Mouse (Mus musculus) hindbrain, postnatal 0 days (tissue): ENCODE data around the gene Exoc6. TPM values are rescaled to one million over a fixed set of nuclear protein-coding genes. Genes with fewer than 3 reads are reported as not detected.

Source experiments
- ATAC-seq: fragments of 200-750 bp; cut with Nextera tagmentation; 2 replicates; pipeline ENCODE4 v1.8.0; 2017; ENCODE audit warnings: mild to moderate bottlenecking, moderate TSS enrichment, moderate library complexity
- DNase-seq: peaks from one replicate; pipeline ENCODE4 v3.0.0-alpha.2; 2015; ENCODE audit warnings: low spot score
- H3K27ac ChIP-seq: fragments of 300-500 bp; sonication (generic); 2 replicates; pipeline ENCODE4 v1.5.1; 2014; ENCODE audit warnings: mild to moderate bottlenecking
- H3K27me3 ChIP-seq: fragments of 300-500 bp; sonication (generic); 2 replicates; pipeline ENCODE4 v1.6.1; 2014; ENCODE audit warnings: low read length, mixed read lengths; ENCODE audit not compliant: insufficient read depth
- H3K36me3 ChIP-seq: fragments of 300-500 bp; sonication (generic); 2 replicates; pipeline ENCODE4 v1.6.1; 2014; ENCODE audit warnings: low read length, mixed read lengths; ENCODE audit not compliant: insufficient read depth
- H3K4me1 ChIP-seq: fragments of 300-500 bp; sonication (generic); 2 replicates; pipeline ENCODE4 v1.6.1; 2014; ENCODE audit warnings: antibody characterized with exemption, low read length, mixed read lengths; ENCODE audit not compliant: insufficient read depth
- H3K4me2 ChIP-seq: fragments of 300-500 bp; sonication (generic); 2 replicates; pipeline ENCODE4 v1.6.1; 2014; ENCODE audit warnings: low read depth, mild to moderate bottlenecking, low read length, moderate library complexity, mixed read lengths
- H3K4me3 ChIP-seq: fragments of 300-500 bp; sonication (generic); 2 replicates; pipeline ENCODE4 v1.5.1; 2014; ENCODE audit warnings: low read length
- H3K9ac ChIP-seq: fragments of 300-500 bp; sonication (generic); replicated peaks from 2 replicates; pipeline ENCODE4 v1.6.1; 2014; ENCODE audit warnings: mild to moderate bottlenecking, low read length, moderate library complexity, mixed read lengths
- H3K9me3 ChIP-seq: fragments of 300-500 bp; sonication (generic); 2 replicates; pipeline ENCODE4 v1.6.1; 2016; ENCODE audit warnings: low read length, mixed read lengths
- CTCF ChIP-seq: IDR thresholded peaks from 2 replicates; pipeline ENCODE4 v1.5.1; 2016; ENCODE audit warnings: antibody characterized with exemption, control low read depth, low read depth
- WGBS: fragments of 180-500 bp; shearing (Covaris S2); extraction: QIAGEN DNeasy Blood & Tissue Kit; methylation state at CpG from one replicate; pipeline ENCODE4 v1.1.7; 2014; 5-methylcytosine and 5-hydroxymethylcytosine counted together
- polyA plus RNA-seq: library from polyadenylated mRNA; unstranded; fragments of >200 nt; fragmentation: Nextera tagmentation; extraction: Ambion mirVana; gene quantifications from 2 replicates; pipeline ENCODE4 v1.2.1, GENCODE M21; 2015
- total RNA-seq: library from RNA; depleted of rRNA; stranded (reverse); fragments of >200 nt; gene quantifications from 2 replicates; pipeline ENCODE4 v1.2.3, GENCODE M21; 2014; rRNA removed

The Exoc6 gene
- total RNA-seq (18.4 and 18.9 TPM in 2 replicates), polyA plus RNA-seq (18.6 and 18.8 TPM in 2 replicates)

DNA sequence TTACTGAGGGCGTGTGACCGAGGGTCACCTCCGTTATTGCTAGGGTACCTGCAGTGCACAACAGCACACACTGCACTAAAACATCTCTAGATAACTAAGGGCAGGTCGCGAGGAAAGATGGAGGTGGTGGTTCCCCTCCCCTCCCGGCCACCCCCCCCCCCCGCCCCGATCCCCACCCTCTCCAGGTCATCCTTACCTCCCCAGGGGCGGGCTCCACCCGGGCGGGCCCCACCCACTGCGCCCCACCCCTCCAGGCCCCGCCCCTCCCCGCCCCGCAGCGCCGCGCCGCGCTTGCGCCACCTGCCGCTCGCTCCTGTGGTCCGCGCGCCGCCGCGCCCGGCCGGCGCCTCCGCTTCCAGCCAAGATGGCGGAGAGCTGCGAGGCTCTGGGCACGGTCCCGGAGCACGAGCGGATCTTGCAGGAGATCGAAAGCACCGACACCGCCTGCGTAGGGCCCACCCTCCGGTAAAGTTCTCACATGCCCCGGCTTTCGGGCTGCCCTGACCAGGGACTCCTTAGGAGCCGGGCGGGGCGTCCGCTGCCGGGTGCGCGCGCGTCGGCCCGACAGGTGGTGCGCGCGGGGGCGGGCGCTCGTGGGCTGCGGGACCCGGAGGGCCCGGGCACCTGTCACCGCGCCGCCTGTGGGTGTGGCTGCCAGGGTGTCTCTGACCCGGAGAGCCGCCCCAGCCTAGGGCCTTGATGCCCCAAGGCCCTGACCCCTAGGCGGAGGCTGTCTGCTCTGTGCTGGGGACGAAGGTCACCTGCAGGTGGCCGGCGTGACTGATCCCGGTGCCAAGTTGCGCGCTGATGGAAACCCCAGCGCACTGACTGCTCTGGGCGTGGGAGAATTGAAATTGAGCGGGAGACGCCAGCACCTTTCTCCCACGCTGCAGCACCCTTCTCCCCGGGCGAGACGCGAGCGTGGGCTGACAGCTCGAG is at the start of gene Exoc6:
Gene Exoc6 (plus strand): TSS at position 318 of the 939 bp plus-strand sequence.
- H3K9me3 ChIP-seq, result no peaks in the 10 kb centered on the region
- H3K36me3 ChIP-seq, result no peaks in the 10 kb centered on the region
- H3K4me2 ChIP-seq, result peak within 1 kb of the TSS; percentile 81
- 0 out of 2 replicates have a peak, but pooled peaks cover 3% of the 10 kb centered on the region for H3K27me3 ChIP-seq
- under 1% methylated on average over 77 of the region's 89 CpGs for WGBS
- no peaks in the 10 kb centered on the region for H3K4me1 ChIP-seq
- peak within 1 kb of the TSS; percentile 86 for H3K9ac ChIP-seq
- ATAC-seq, result peak; percentile 89
- peak within 1 kb of the TSS; percentile 86 for H3K27ac ChIP-seq
- peak within 1 kb of the TSS; percentile 92 for H3K4me3 ChIP-seq
- peak; percentile 86 for DNase-seq
- TF ChIP-seq CTCF, result peak; percentile 37

- DNase-seq (no peak), ATAC-seq (no peak)
- no peak overlapping the region for H3K4me2 ChIP-seq
- H3K4me1 ChIP-seq, result no peaks in the 10 kb centered on the region
- H3K4me3 ChIP-seq, result no peak overlapping the region
- H3K27me3 ChIP-seq, result no peaks in the 10 kb centered on the region
- WGBS, result 84% methylated on average over 8 of the region's 8 CpGs
- TF ChIP-seq CTCF, result no peak
- H3K36me3 ChIP-seq, result no peaks in the 10 kb centered on the region
- no peak overlapping the region for H3K27ac ChIP-seq
- no peaks in the 10 kb centered on the region for H3K9me3 ChIP-seq
- no peak overlapping the region for H3K9ac ChIP-seq
Measured at GRCm38 (mm10) chr19:37502996-37503395, 47.2 kb upstream of the Exoc6 start.

- Histone ChIP-seq H3K4me3 (no peak overlapping the region), H3K27me3 (no peaks in the 10 kb centered on the region), H3K9me3 (no peaks in the 10 kb centered on the region), H3K27ac (no peak overlapping the region), H3K4me1 (no peaks in the 10 kb centered on the region), H3K9ac (no peak overlapping the region), H3K36me3 (no peaks in the 10 kb centered on the region), H3K4me2 (no peak overlapping the region)
- WGBS, result 70% methylated on average over 7 of the region's 7 CpGs
- DNase-seq (no peak), ATAC-seq (no peak)
- TF ChIP-seq CTCF, result no peak
Measured at GRCm38 (mm10) chr19:37506066-37506465, 44.2 kb upstream of the Exoc6 start.

DNA sequence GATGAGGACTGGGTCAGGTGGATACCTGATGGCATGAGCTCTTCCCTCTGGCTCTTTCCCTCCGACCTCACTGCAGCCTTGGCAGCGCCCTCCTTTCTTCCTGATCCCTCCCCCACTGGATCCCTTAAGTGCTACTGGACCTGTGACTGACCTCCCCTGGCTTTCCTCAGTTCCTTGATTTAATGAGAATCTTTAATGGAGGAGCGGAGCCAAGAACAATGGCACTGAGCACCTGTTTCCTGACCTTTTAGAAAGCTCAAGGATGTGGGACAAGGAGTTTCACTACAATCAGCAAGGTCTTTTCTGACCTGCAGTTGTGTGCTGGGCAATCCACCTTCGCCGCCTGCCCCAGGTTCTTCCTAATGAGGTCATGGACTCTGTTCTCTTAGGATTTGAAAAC is 43.6 kb upstream of the Exoc6 start:
- no peak overlapping the region for H3K4me3 ChIP-seq
- H3K27me3 ChIP-seq, result no peaks in the 10 kb centered on the region
- 72% methylated on average over 5 of the region's 5 CpGs for WGBS
- H3K27ac ChIP-seq, result no peak overlapping the region
- H3K9ac ChIP-seq, result no peak overlapping the region
- H3K4me1 ChIP-seq, result no peaks in the 10 kb centered on the region
- DNase-seq (no peak), ATAC-seq (no peak)
- no peaks in the 10 kb centered on the region for H3K36me3 ChIP-seq
- H3K4me2 ChIP-seq, result no peak overlapping the region
- no peaks in the 10 kb centered on the region for H3K9me3 ChIP-seq
- TF ChIP-seq CTCF, result no peak

DNA sequence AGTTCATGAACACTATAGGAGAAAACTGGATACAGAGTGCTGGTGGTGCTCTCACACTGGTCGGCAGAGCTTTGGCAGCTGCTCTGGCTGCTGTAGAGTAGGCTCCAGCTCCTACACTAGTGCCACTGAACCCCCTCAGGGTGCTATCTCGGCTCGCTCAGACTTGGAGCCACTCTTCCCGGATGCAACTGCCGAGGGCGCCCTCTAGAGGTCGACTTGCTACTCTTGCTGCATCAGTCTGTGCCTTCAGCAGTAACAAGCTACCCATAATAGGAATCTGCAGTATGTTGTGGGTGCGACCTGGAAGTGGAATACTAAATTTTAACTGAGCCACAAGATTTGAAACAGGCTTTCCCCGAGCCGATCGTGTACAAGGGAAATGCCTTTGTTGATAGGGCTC is 40.5 kb upstream of the Exoc6 start:
- DNase-seq (peak; percentile 75), ATAC-seq (peak; percentile 24; the same call in 1 of the 2 replicates)
- no peak overlapping the region for H3K4me3 ChIP-seq
- H3K9ac ChIP-seq, result no peak overlapping the region
- H3K27ac ChIP-seq, result no peak overlapping the region
- H3K9me3 ChIP-seq, result no peaks in the 10 kb centered on the region
- WGBS, result 20% methylated on average over 11 of the region's 11 CpGs
- no peaks in the 10 kb centered on the region for H3K27me3 ChIP-seq
- TF ChIP-seq CTCF, result peak; percentile 70
- no peak overlapping the region for H3K4me2 ChIP-seq
- no peaks in the 10 kb centered on the region for H3K36me3 ChIP-seq
- no peaks in the 10 kb centered on the region for H3K4me1 ChIP-seq

DNA sequence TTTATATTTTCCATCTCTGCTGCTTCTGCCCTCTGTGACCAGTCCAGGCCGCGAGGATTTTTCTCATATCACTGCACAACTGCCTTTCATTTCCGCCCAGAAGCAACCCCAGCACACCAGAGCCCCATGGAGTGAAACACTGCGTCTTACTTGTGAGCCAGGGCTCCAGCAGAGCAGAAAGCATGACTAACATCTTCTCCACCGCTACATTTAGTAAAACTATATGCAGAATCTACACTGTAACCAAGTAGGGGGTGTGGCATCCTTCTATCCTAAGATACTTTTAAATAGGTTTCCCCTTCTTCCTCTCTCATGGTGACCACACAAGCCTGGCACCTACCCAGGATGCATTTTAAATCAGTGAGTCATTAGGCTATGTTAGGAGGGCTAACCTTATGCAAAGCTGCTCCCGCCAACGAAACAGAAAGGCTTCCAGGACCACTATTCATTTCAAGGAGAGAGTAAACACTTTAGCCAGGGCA is 35.4 kb upstream of the Exoc6 start:
- H3K36me3 ChIP-seq, result no peaks in the 10 kb centered on the region
- no peak for TF ChIP-seq CTCF

More for the DNA sequence above, 35.4 kb upstream of the Exoc6 start:
- Histone ChIP-seq H3K4me2 (no peak overlapping the region), H3K27ac (no peak overlapping the region), H3K27me3 (no peaks in the 10 kb centered on the region), H3K4me3 (no peak overlapping the region), H3K9ac (no peak overlapping the region), H3K9me3 (no peaks in the 10 kb centered on the region), H3K4me1 (no peaks in the 10 kb centered on the region)
- WGBS, result 55% methylated on average over 7 of the region's 7 CpGs
- no peak for DNase-seq
- no peak for ATAC-seq
